Mouse (Mus musculus) brain, embryonic 14.5 days (tissue): ENCODE data around the gene Yeats2.

ENCODE experiments used
- CTCF ChIP-seq: fragments of 200-500 bp; IDR thresholded peaks from 2 replicates; pipeline ENCODE4 v1.5.1; 2012; ENCODE audit warnings: inconsistent platforms, mild to moderate bottlenecking, moderate library complexity, borderline replicate concordance; ENCODE audit not compliant: insufficient read depth, insufficient read length; ENCODE audit errors: extremely low read depth
- POLR2A ChIP-seq: fragments of 200-500 bp; IDR thresholded peaks from 2 replicates; pipeline ENCODE4 v1.6.1; 2012; ENCODE audit warnings: mild to moderate bottlenecking, inconsistent platforms, borderline replicate concordance; ENCODE audit not compliant: poor library complexity, insufficient read depth, insufficient read length, severe bottlenecking; ENCODE audit errors: extremely low read depth

DNA sequence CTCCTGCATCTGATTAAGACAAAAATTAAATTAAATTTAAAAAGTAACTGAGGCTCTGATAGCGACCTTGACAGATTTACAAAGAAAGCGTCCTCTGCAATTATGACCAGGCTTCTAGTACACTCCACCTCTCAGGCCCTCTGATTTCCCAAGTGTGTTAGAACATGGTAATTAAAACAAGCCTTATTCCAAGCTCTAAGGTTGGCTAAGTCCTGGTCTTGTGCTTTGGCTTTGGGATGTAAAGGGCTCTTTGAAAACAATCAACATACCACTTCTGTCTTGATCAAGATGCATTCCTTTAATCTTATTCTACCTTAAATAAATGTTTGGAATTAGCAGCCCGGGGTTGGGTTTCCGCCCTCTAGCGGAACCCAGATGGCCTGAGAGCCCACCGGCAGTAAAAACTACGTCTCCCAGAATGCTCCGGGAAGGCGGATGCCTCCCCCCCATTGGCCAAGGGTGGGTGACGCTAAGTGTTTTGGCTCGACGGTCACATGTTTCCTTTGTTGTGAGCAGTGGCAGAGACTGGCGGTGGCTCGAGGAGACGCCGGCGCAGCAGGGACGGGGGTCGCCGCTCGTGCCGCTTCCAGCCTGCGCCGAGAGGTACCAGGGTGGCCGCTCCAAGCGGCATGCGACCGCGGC, 43.7 kb upstream of the Yeats2 start, which contains the start of gene Klhl24:
- TF ChIP-seq CTCF (peak; percentile 80), POLR2A (peak; percentile 95)
